Mouse (Mus musculus): ENCODE measurements around the gene Serinc1. TPM values are rescaled to one million over a fixed set of nuclear protein-coding genes. Genes with fewer than 3 reads are reported as not detected.

Serinc1 gene
- polyA plus RNA-seq, 1 experiment from 2014 or later, result 408 TPM

DNA sequence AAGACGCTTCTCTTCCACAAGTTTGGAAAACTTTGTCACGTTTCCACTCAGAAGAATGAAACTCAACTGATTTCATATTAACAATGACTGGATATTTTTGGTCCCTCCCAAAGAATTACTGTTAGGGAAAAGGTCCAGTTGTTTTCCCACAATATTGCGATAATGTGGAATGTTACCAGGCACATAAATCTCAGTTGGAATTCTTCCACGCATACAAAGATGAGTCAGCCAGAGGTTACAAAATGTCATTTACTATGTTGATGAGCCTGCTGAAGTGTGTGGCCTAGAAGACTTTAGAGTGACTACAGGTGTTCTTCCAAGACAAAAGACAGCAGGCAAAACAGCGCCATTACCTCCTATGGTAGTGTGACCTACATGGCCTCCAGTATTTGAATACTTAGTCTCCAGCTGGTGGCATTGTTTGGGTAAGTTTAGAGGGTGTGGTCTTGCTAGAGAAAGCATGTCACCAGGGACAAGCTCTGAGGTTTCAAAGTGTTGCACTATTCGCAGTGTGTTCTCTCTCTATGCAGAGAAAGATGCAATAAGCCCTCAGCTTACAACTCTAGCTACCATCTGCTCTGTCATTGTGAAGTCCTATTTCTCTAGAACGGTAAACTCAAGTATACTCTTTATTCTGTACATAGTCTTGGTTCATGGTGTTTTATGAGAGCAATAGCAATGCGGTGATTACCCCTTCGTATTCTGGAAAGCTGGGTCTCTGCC, 55.0 kb downstream of the Serinc1 start:
- no peaks in the 10 kb centered on the region for H3K9me3 ChIP-seq
- 66% methylated on average over 9 of the region's 9 CpGs for WGBS
- H3K27me3 ChIP-seq, result no peaks in the 10 kb centered on the region
- no peak overlapping the region for H3K4me2 ChIP-seq
- no peaks in the 10 kb centered on the region for H3K36me3 ChIP-seq
- no peak overlapping the region for H3K27ac ChIP-seq (replicated peaks)
- no peaks in the 10 kb centered on the region for H3K4me1 ChIP-seq (replicated peaks)
- ATAC-seq (ENCODE audit: low read depth), result no peak
- no peak overlapping the region for H3K4me3 ChIP-seq
- H3K9ac ChIP-seq, result no peak overlapping the region

Other genes with a start within 250 kb of the Serinc1 start
- gene Hsf2, start 46.1 kb downstream of the Serinc1 start, polyA plus RNA-seq (2015; fragmentation: Nextera tagmentation; extraction: Ambion mirVana), result 56.8 and 63.9 TPM in 2 replicates
- 2.4 and 2.5 TPM in 2 replicates for gene Pkib, start 99.5 kb upstream of the Serinc1 start, polyA plus RNA-seq (2015; fragmentation: Nextera tagmentation; extraction: Ambion mirVana)